Mouse (Mus musculus): ENCODE measurements around the gene Cabp4. TPM values are rescaled to one million over a fixed set of nuclear protein-coding genes. Genes with fewer than 3 reads are reported as not detected.

Gene Cabp4
- polyA plus RNA-seq, 1 experiment from 2014 or later = not detected

DNA sequence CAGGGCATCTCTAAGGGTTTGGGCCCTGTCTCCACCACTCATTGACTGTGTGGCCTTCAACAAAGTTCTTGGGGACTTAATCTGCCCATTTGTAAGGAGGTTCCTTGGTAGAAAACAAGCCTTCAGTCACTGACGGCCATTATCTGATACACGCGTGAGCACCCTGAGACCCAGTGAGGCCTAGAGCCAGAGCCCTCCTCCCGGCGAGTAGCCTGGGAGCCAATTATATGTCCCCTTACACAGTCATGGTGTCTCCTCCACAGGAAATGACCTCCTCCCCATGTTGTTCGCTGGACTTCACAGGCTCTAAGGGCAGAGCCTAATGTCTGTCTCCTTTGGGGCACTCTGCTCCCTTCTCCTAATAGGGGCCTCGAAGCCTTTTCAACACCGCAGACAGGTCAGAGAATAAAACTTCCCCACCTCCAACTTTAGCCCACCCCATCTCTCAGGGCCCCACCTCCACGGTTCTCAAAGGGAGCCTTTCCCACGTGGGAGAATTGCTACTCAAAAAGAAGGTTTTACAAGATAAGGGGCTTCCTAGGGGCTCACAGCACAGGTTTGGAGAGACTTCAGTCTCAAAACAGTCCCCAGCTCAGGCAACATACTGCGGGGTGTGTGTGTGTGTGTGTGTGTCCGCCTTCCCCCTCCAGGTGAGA lies 2.7 kb upstream of the Cabp4 start:
- Histone ChIP-seq H3K27me3 (ENCODE audit: control insufficient read depth, insufficient read depth, low read length) (no peaks in the 10 kb centered on the region), H3K4me1 (ENCODE audit: control insufficient read depth, insufficient read depth, low read length) (peaks cover 20% of the 10 kb centered on the region), H3K4me3 (ENCODE audit: low read depth, low read length) (no peak overlapping the region), H3K9ac (replicated peaks; ENCODE audit: low read depth, low read length) (no peak overlapping the region), H3K9me3 (ENCODE audit: control insufficient read depth, low read depth, low read length) (no peaks in the 10 kb centered on the region), H3K36me3 (ENCODE audit: control insufficient read depth, insufficient read depth, low read length) (peaks cover 15% of the 10 kb centered on the region), H3K27ac (ENCODE audit: low read length) (no peak overlapping the region), H3K4me2 (replicated peaks; ENCODE audit: low read depth, low read length) (no peak overlapping the region)
- 61% methylated on average over 12 of the region's 12 CpGs for WGBS
- no peak for ATAC-seq (ENCODE audit: insufficient number of reproducible peaks, insufficient read depth, low FRiP score, low read depth)

DNA sequence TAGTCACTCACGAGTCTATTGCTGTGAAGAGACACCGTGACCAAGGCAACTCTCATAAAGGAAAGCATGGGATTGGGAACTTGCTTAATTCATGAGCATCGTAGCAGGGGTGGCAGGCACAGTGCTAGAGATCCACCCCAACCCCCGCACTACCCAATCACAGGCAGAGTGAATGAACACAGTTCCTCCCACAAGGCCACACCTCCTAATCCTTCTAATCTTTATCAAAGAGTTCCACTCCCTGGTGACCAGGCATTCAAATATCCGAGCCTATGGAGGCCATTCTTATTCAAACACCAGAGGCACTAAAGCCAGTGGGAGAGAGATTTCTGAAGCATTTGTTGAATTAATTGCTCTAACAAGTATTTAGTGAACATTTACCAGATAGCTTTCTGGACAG lies 2.1 kb upstream of the Cabp4 start:
- Histone ChIP-seq H3K9ac (replicated peaks; ENCODE audit: low read depth, low read length) (no peak overlapping the region), H3K27ac (ENCODE audit: low read length) (no peak overlapping the region), H3K27me3 (ENCODE audit: control insufficient read depth, insufficient read depth, low read length) (no peaks in the 10 kb centered on the region), H3K4me3 (ENCODE audit: low read depth, low read length) (no peak overlapping the region), H3K9me3 (ENCODE audit: control insufficient read depth, low read depth, low read length) (no peaks in the 10 kb centered on the region), H3K4me2 (replicated peaks; ENCODE audit: low read depth, low read length) (no peak overlapping the region), H3K36me3 (ENCODE audit: control insufficient read depth, insufficient read depth, low read length) (peaks cover 12% of the 10 kb centered on the region), H3K4me1 (ENCODE audit: control insufficient read depth, insufficient read depth, low read length) (peaks cover 20% of the 10 kb centered on the region)
- WGBS = 87% methylated on average over 5 of the region's 5 CpGs
- ATAC-seq (ENCODE audit: insufficient number of reproducible peaks, insufficient read depth, low FRiP score, low read depth) = no peak

DNA sequence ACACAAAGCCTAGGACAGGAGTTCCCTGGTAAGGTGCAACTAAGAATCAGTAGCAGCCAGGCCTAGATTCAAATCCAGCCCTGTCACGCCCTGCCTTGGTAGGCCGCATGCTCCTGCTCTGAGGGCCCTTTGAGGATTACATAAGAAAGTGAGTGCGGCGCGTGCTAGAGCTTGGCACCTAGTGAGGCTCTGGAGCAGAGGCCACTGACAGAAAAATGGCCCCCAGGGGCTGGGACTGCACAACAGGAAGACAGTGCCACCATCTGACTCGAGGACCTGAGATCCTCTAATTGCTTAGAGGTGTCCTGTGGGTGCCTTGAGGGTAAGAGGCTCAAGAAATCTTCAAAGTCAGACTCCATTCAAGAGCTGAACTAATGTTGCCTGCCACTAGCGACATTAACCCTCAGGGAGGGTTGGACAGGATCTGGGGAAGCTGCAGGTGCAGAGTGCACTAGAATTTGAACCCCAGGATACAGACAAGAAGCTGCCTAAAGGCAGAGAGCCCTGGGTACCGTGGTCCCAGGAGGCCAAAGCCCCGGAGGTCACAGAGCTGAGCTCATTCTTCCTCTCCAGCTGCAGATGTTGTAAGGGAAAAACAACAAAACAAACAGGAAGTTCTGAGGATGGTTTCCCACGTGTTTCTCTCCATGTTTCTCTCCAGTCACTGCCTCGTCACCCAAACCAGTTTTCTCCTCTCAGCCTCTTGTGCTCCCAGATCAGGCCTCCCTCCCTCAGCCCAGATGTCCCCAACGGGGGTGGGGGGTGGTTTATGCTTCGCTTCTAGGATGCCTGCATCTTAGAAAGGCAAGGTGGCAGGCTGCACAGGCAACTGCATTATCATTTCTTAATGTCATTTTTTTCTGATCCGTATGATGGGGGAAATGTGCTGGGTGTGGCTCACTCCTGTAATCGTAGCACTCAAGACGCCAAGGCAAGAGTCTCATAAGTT lies 991 bp upstream of the Cabp4 start:
- no peak overlapping the region for H3K27ac ChIP-seq (ENCODE audit: low read length)

DNA sequence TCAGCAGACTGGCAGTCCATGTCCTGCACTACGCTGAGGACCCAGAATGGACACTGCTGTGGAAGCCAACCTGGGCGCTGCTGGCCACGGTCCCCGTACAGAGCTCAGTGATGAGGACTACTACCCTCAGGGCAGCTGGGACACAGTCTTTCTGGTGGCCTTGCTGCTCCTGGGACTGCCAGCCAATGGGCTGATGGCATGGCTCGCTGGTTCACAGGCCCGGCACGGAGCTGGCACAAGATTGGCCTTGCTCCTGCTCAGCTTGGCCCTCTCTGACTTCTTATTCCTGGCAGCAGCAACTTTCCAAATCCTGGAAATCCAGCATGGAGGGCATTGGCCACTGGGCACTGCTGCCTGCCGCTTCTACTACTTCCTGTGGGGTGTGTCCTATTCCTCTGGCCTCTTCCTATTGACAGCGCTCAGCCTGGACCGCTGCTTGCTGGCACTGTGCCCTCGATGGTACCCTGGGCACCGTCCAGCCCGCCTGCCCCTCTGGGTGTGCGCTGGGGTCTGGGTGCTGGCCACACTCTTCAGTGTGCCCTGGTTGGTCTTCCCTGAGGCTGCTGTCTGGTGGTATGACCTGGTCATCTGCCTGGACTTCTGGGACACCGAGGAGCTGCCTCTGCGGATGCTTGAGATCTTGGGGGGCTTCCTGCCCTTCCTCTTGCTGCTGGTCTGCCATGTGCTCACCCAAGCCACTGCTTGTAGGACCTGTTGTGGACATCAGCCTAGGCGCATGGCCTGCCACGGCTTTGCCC lies 1.2 kb downstream of the Cabp4 start:
- WGBS = 90% methylated on average over 18 of the region's 18 CpGs
- peaks cover under 1% of the 10 kb centered on the region; the same call in 1 of the 2 replicates for H3K4me1 ChIP-seq (ENCODE audit: control insufficient read depth, insufficient read depth, low read length)
- no peak overlapping the region for H3K9ac ChIP-seq (replicated peaks; ENCODE audit: low read depth, low read length)
- H3K4me3 ChIP-seq (ENCODE audit: low read depth, low read length) = no peak overlapping the region
- no peak overlapping the region for H3K27ac ChIP-seq (ENCODE audit: low read length)
- no peaks in the 10 kb centered on the region for H3K36me3 ChIP-seq (ENCODE audit: control insufficient read depth, insufficient read depth, low read length)
- no peaks in the 10 kb centered on the region for H3K27me3 ChIP-seq (ENCODE audit: control insufficient read depth, insufficient read depth, low read length)
- no peak overlapping the region for H3K4me2 ChIP-seq (replicated peaks; ENCODE audit: low read depth, low read length)
- no peak for ATAC-seq (ENCODE audit: insufficient number of reproducible peaks, insufficient read depth, low FRiP score, low read depth)
- no peaks in the 10 kb centered on the region for H3K9me3 ChIP-seq (ENCODE audit: control insufficient read depth, low read depth, low read length)

More for the DNA sequence above, 991 bp upstream of the Cabp4 start:
- H3K36me3 ChIP-seq (ENCODE audit: control insufficient read depth, insufficient read depth, low read length) = peaks cover 1% of the 10 kb centered on the region; the same call in 1 of the 2 replicates
- no peak overlapping the region for H3K4me2 ChIP-seq (replicated peaks; ENCODE audit: low read depth, low read length)
- H3K4me1 ChIP-seq (ENCODE audit: control insufficient read depth, insufficient read depth, low read length) = peaks cover 17% of the 10 kb centered on the region
- no peak for ATAC-seq (ENCODE audit: insufficient number of reproducible peaks, insufficient read depth, low FRiP score, low read depth)
- no peak overlapping the region for H3K9ac ChIP-seq (replicated peaks; ENCODE audit: low read depth, low read length)
- H3K27me3 ChIP-seq (ENCODE audit: control insufficient read depth, insufficient read depth, low read length) = no peaks in the 10 kb centered on the region
- no peaks in the 10 kb centered on the region for H3K9me3 ChIP-seq (ENCODE audit: control insufficient read depth, low read depth, low read length)
- 80% methylated on average over 16 of the region's 16 CpGs for WGBS
- no peak overlapping the region for H3K4me3 ChIP-seq (ENCODE audit: low read depth, low read length)

DNA sequence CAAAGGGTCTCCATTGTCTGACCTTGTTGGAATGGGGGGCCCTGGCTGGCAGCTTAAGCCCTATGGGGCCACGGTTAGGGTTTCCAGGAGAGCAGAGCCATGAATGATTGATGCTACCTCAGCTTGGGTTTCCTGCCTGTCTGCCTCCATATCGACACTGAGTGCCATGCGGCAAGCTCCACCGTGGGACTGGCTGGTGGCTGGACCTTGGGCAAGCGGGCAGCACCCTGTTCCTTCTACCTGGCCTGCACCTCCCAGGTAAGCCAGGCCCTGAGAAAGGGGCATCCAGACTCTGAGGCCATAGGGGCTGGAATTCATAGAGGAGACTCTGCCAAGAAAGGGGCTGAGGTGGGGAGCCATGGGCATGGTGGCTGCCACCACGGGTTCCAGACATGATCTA lies 3.7 kb downstream of the Cabp4 start:
- Histone ChIP-seq H3K27ac (ENCODE audit: low read length) (no peak overlapping the region), H3K4me3 (ENCODE audit: low read depth, low read length) (no peak overlapping the region), H3K4me2 (replicated peaks; ENCODE audit: low read depth, low read length) (no peak overlapping the region), H3K4me1 (ENCODE audit: control insufficient read depth, insufficient read depth, low read length) (no peaks in the 10 kb centered on the region), H3K9ac (replicated peaks; ENCODE audit: low read depth, low read length) (no peak overlapping the region), H3K9me3 (ENCODE audit: control insufficient read depth, low read depth, low read length) (no peaks in the 10 kb centered on the region), H3K36me3 (ENCODE audit: control insufficient read depth, insufficient read depth, low read length) (no peaks in the 10 kb centered on the region), H3K27me3 (ENCODE audit: control insufficient read depth, insufficient read depth, low read length) (no peaks in the 10 kb centered on the region)
- 71% methylated on average over 6 of the region's 6 CpGs for WGBS
- ATAC-seq (ENCODE audit: insufficient number of reproducible peaks, insufficient read depth, low FRiP score, low read depth) = no peak

DNA sequence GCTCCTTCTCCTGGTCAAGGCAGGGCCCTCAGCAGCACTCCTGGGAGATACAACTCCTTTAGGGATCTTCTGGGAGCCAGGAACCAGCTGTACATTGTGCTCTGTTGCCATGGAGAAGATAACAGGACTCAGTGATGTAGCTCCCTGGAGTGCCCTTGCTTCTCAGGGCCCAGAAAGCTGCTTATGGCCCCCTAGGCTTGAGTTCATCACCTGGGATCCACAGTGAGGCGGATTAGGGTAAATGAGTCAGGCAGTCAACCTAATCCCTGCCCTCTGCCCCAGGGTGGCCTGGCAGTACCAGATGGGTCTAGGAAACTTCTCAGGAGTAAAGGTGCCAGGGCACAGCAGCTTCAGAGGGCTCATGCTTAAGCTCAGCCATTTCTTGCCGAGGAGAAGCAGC lies 4.4 kb downstream of the Cabp4 start, which contains the start of gene Gpr152:
Gene Gpr152 (plus strand): TSS at position 342 of the 400 bp plus-strand sequence.
- no peak within 1 kb of the TSS for H3K4me3 ChIP-seq (ENCODE audit: low read depth, low read length)
- no peaks in the 10 kb centered on the region for H3K27me3 ChIP-seq (ENCODE audit: control insufficient read depth, insufficient read depth, low read length)
- H3K9me3 ChIP-seq (ENCODE audit: control insufficient read depth, low read depth, low read length) = no peaks in the 10 kb centered on the region
- H3K4me2 ChIP-seq (replicated peaks; ENCODE audit: low read depth, low read length) = no peak within 1 kb of the TSS
- H3K9ac ChIP-seq (replicated peaks; ENCODE audit: low read depth, low read length) = no peak within 1 kb of the TSS
- 62% methylated on average over 2 of the region's 2 CpGs for WGBS
- no peaks in the 10 kb centered on the region for H3K36me3 ChIP-seq (ENCODE audit: control insufficient read depth, insufficient read depth, low read length)
- H3K4me1 ChIP-seq (ENCODE audit: control insufficient read depth, insufficient read depth, low read length) = no peaks in the 10 kb centered on the region
- H3K27ac ChIP-seq (ENCODE audit: low read length) = no peak within 1 kb of the TSS
- no peak for ATAC-seq (ENCODE audit: insufficient number of reproducible peaks, insufficient read depth, low FRiP score, low read depth)

DNA sequence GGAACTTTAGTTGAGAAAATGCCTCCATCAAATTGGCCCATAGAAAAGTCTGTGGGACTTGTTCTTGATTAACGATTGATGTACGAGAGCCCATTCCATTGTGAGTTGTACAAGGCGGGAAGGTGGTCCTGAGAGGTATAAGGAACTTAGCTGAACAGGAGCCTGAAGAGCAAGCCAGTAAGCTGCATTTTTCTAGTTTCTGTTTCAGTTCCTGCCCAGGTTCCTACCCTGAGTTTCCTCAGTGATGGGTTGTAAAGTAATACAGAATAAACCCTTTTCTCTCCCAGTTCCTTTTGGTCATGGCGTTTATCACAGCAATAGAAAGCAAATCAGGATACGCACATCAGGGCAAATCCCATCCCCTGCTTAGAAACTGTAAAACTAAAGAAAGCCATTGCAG lies 5.9 kb downstream of the Cabp4 start:
- WGBS = 79% methylated on average over 5 of the region's 5 CpGs
- no peaks in the 10 kb centered on the region for H3K4me1 ChIP-seq (ENCODE audit: control insufficient read depth, insufficient read depth, low read length)

DNA sequence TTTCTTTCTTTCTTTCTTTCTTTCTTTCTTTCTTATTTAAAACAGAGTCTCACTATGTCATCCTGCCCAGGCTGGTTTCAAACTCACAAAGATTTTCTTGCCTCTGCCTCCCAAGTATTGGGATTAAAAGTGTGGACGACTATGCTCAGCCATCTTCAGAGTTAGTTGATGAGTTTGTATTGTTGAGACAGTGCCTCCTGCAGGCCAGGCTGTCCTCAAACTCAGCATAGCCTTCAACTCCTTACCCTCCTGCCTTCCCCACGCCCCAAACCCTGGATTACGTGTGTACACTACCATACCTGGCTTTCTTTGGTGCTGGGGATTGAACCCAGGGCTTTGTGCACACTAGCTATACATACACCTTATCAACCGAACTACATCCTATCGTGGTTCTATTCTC lies 7.4 kb downstream of the Cabp4 start:
- Histone ChIP-seq H3K4me3 (ENCODE audit: low read depth, low read length) (no peak overlapping the region), H3K4me2 (replicated peaks; ENCODE audit: low read depth, low read length) (no peak overlapping the region), H3K27ac (ENCODE audit: low read length) (no peak overlapping the region), H3K9ac (replicated peaks; ENCODE audit: low read depth, low read length) (no peak overlapping the region), H3K36me3 (ENCODE audit: control insufficient read depth, insufficient read depth, low read length) (peaks cover 17% of the 10 kb centered on the region), H3K4me1 (ENCODE audit: control insufficient read depth, insufficient read depth, low read length) (no peaks in the 10 kb centered on the region), H3K9me3 (ENCODE audit: control insufficient read depth, low read depth, low read length) (no peaks in the 10 kb centered on the region), H3K27me3 (ENCODE audit: control insufficient read depth, insufficient read depth, low read length) (no peaks in the 10 kb centered on the region)
- no peak for ATAC-seq (ENCODE audit: insufficient number of reproducible peaks, insufficient read depth, low FRiP score, low read depth)
- 78% methylated on average over 5 of the region's 5 CpGs for WGBS

More for the DNA sequence above, 5.9 kb downstream of the Cabp4 start:
- ATAC-seq (ENCODE audit: insufficient number of reproducible peaks, insufficient read depth, low FRiP score, low read depth) = no peak
- H3K4me2 ChIP-seq (replicated peaks; ENCODE audit: low read depth, low read length) = no peak overlapping the region
- no peak overlapping the region for H3K27ac ChIP-seq (ENCODE audit: low read length)
- no peak overlapping the region for H3K4me3 ChIP-seq (ENCODE audit: low read depth, low read length)
- no peaks in the 10 kb centered on the region for H3K9me3 ChIP-seq (ENCODE audit: control insufficient read depth, low read depth, low read length)
- no peak overlapping the region for H3K9ac ChIP-seq (replicated peaks; ENCODE audit: low read depth, low read length)
- H3K27me3 ChIP-seq (ENCODE audit: control insufficient read depth, insufficient read depth, low read length) = no peaks in the 10 kb centered on the region
- peaks cover 4% of the 10 kb centered on the region; the same call in 1 of the 2 replicates for H3K36me3 ChIP-seq (ENCODE audit: control insufficient read depth, insufficient read depth, low read length)
